Mouse (Mus musculus): Measurements from ENCODE around the gene Dcun1d2.
A peak's percentile ranks its signal among the peaks of the same experiment; 100 is the strongest.

The Dcun1d2 gene

DNA sequence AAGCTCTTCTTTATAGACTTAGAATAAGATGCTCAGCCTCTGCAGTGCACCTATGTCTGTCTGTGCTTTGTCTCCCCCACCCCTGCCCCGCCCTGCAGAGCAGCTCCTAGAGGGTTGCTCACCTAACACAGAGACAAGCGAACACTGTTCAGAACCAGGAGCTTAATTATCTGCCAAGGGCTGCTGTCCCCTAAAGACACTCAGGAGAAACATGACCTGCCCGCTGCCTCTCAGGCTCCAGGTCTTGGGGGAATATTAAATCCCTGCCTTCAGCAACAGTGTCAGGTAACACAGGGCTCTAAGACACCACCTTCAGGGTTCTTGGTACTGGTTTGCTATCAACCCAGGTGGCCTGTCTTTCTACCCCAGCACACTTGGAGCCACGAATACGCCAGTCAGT lies 34.5 kb downstream of the Dcun1d2 start:
- DNase-seq (ENCODE audit: low read depth): no peak

DNA sequence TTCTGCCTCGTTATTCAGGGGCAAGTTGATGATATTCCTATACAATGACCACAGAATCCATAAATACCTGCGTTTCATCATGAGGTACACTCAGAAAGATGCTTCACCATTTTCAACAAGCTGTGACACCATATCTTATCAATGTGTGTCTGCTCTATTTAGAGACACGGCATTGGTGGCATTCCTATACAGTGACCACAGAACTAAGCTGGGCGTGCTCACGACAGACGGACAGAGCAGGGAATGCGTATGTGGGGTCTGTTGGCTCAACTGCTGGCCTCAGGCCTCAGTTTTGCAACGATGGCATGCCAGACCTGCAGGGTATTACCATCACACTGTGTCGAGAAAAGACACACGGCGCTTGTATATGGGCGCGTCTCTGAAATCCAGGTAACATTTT lies 35.1 kb downstream of the Dcun1d2 start:
- no peak for DNase-seq (ENCODE audit: low read depth)

- DNase-seq (ENCODE audit: low read depth): no peak
These were observed 43.5 kb downstream of the Dcun1d2 start for GRCm38 (mm10) chr8:13244343-13244880.

DNA sequence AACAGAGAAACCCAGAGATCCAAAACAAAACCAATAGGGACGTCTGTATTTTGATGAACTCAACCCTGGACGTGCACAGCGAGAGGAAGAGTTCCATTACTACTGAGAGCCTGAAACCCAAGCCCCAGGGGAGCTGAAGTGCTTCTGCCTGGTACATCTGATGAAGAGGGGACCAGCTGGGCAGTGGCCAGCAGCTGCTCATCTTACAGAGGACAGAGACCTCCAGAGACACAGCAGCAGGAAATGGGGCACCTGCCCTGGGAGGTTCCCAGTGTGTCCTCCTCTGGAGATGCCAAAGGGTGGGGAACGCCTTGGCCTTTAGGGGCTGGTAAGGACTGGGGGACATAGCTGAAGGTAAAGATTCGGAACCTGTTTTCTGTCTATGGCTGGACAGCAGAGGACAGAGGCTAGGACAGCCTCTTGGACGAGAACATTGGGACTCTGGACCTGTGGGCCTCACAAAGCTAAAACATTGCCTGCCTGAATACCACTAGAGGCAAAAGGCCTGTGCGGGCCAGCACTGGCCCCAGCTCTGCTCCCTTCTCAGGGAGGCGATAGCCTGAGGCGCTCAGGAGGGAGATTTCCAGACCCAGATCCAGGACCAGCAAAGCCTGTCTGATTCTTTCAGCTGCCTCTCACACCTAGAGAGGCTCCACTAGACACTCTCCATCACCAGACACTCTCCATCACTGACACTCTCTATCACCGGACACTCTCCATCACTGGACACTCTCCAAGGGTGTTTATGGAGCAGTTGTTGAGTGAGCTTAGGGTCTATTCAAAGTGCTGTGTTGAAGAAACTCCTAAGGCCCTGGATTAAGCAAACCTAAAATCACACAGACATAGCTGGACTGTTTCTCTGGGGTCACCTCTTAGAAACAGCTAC lies 44.7 kb downstream of the Dcun1d2 start:
- no peak for DNase-seq (ENCODE audit: low read depth)

GRCm38 (mm10) chr8:13240691-13241090 lies 47.2 kb downstream of the Dcun1d2 start:
- DNase-seq (ENCODE audit: low read depth): no peak

GRCm38 (mm10) chr8:13240055-13240454 lies 47.9 kb downstream of the Dcun1d2 start:
- DNase-seq (ENCODE audit: low read depth): no peak

GRCm38 (mm10) chr8:13234803-13235202 lies 53.1 kb downstream of the Dcun1d2 start:
- no peak for DNase-seq (ENCODE audit: low read depth)

- DNase-seq (ENCODE audit: low read depth): no peak
These were observed 57.5 kb downstream of the Dcun1d2 start for GRCm38 (mm10) chr8:13230471-13230870.

GRCm38 (mm10) chr8:13229802-13230201 lies 58.1 kb downstream of the Dcun1d2 start:
- DNase-seq (ENCODE audit: low read depth): no peak

DNA sequence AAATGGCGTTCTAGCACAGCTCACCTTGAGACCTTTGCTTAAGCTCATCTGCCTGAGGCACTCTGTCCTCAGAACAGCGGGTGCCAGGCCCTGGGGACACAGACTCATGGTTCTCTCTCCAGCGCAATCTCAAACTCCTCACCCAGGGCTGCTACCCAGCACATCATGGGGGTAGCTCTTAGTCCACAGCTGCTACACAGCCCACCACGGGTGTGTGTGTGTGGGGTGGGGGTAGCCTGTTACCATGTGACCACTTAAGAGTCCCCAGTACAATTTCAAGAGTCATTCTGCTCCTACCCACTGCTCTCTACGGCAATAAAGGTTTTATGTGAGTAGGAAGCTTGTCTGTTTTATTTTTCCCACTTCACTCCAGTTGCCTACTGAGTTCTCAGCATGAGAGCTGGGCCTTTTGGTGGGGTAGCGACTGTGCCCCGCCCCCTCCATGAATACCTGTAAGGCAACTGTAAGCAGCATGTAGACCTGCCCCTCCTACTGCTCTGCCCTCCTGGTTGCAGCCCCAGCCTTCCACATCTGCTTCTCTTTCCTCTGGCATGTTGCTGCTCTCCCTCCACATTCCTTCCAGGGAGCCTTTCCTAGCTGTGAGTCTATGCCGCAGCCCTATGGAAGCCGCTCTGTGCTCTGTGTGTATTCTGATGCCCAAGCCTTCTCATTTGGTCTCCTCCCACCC lies 58.9 kb downstream of the Dcun1d2 start:
- no peak for DNase-seq (ENCODE audit: low read depth)

GRCm38 (mm10) chr8:13227184-13227583 lies 60.7 kb downstream of the Dcun1d2 start:
- no peak for DNase-seq (ENCODE audit: low read depth)

GRCm38 (mm10) chr8:13226288-13226687 lies 61.6 kb downstream of the Dcun1d2 start:
- no peak for DNase-seq (ENCODE audit: low read depth)

- no peak for DNase-seq (ENCODE audit: low read depth)
These were observed 63.5 kb downstream of the Dcun1d2 start for GRCm38 (mm10) chr8:13224426-13224825.

GRCm38 (mm10) chr8:13218441-13218840 lies 69.5 kb downstream of the Dcun1d2 start:
- DNase-seq (ENCODE audit: low read depth): no peak

DNA sequence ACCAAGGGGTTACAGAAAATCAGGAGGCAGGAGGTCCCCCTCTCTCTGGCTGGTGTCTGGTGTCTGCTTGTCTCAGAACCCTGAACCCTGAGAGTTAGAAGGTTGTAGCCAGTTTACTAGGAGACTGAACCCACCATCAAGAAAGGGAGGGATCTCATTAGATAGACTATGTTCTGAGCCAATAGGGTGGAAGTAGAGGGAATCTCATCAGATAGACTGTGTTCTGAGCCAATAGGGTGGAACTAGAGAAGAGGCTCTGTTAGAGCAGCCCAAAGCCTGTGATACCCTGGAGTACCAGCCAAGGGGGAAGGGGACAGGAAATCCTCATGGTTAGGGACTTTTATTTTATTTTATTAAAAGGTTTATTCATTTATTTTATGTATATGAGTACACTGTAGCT lies 69.9 kb downstream of the Dcun1d2 start:
- no peak for DNase-seq (ENCODE audit: low read depth)

GRCm38 (mm10) chr8:13217093-13217492 lies 70.8 kb downstream of the Dcun1d2 start:
- no peak for DNase-seq (ENCODE audit: low read depth)

- DNase-seq (ENCODE audit: low read depth): no peak
These were observed 71.5 kb downstream of the Dcun1d2 start for GRCm38 (mm10) chr8:13216386-13216785.

DNA sequence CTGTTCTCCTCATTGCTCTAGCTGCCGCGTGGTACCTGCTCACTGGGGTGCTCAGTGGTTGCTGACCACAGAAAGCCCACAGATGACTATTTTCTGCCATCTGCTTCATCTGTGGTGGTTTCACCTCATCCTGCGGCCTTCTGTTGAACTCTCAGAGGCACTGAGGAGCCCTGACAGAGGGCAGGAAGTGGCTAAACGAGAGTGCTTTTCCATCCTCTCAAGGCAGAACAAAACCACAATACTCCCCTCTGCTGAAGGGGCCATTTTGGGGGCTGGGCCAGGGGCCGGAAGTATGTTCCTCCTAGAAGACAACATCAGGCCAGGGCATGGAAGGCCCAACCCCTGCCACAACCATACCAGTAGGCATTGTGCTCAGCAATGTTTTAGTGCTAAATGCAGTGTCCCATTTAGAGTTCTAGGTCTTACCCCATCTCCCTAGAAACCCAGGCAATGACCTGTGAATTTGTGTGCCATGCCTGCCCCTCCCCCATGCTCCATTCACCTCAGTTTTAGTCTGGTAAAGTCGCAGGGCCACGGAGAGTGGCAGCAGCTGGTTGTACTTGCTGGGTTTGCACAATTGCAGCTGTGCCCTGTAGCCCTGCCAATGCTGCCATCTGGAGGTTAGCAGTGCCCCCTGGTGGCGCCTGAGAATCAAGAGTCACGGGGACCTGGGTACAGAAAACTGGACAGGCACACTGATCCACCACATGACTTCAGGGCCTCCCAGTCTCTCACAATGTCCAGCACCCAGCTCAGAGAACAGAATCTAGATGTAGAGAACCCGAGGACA lies 74.3 kb downstream of the Dcun1d2 start:
- DNase-seq (ENCODE audit: low read depth): peak; percentile 65

GRCm38 (mm10) chr8:13209770-13210169 lies 78.2 kb downstream of the Dcun1d2 start:
- DNase-seq (ENCODE audit: low read depth): no peak

GRCm38 (mm10) chr8:13208627-13209355 lies 79.1 kb downstream of the Dcun1d2 start:
- no peak for DNase-seq (ENCODE audit: low read depth)

- no peak for DNase-seq (ENCODE audit: low read depth)
These were observed 81.6 kb downstream of the Dcun1d2 start for GRCm38 (mm10) chr8:13206290-13206689.
